Mouse (Mus musculus) urinary bladder, postnatal 25 days (tissue): ENCODE measurements around the gene Psmd2.

Experiments
- DNase-seq: peaks from one replicate; pipeline ENCODE4 v3.0.0; 2022; ENCODE audit warnings: low spot score

Psmd2 gene

GRCm38 (mm10) chr16:20651076-20651946 is at the start of gene Psmd2:
Gene Psmd2, plus strand, starts transcription at chr16:20651652.
- peak; percentile 99 for DNase-seq

DNA sequence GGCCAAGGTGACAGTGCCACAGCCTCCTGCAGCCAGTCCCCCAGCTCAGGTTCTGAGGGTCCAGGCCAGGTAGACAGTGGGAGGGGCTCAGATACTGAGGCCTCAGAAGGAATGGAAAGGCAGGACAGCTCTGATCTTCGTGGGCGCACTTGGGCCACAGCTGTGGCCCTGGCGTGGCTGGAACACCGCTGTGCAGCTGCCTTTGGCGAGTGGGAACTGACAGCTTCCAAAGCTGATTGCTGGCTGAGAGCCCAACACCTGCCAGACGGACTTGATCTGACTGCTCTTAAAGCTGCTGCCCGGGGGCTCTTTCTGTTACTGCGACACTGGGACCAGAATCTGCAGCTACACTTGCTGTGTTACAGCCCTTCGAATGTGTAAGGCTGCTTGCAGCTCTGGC is 46.7 kb upstream of the Psmd2 start:
- no peak for DNase-seq

DNA sequence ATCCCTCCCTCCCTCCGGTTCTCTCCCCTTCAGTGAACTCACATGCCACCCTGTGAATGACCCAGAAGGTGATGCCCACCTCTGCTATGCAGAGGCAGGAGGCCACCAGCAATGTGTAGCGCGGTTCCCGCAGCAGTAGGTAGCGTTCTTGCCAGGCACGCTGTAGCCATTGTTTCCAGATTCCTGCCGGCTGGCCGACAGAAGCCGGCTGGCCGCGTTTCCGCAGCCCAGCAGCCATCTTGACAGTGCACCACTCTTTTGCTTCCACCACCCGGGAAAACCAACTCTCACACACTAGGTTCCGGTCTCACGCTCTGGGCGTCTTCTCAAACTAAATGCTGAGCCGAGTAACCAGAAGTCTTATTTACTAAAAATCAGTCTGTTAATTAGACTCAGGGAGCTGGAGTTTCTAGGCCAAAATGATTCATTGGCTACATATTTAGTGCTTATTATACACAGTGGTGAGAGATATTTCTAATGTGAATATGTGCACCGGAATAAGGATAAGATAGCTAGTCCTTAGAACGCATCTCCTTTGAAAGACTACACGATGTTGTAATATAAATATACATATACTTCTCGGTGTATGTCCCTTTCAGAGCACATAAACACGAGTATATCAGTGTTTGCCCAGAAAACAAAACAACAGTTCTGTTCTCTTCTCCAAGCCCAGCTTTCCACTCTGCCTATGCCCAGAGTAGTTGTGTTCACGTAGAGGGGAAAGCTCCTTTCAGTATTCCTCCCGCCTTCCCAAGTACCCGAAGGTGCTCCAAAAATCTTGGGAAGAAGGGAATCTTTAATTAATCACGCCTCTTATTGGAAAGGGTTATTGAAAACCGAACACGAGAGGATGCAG is 40.7 kb upstream of the Psmd2 start:
- peak; percentile 69 for DNase-seq

DNA sequence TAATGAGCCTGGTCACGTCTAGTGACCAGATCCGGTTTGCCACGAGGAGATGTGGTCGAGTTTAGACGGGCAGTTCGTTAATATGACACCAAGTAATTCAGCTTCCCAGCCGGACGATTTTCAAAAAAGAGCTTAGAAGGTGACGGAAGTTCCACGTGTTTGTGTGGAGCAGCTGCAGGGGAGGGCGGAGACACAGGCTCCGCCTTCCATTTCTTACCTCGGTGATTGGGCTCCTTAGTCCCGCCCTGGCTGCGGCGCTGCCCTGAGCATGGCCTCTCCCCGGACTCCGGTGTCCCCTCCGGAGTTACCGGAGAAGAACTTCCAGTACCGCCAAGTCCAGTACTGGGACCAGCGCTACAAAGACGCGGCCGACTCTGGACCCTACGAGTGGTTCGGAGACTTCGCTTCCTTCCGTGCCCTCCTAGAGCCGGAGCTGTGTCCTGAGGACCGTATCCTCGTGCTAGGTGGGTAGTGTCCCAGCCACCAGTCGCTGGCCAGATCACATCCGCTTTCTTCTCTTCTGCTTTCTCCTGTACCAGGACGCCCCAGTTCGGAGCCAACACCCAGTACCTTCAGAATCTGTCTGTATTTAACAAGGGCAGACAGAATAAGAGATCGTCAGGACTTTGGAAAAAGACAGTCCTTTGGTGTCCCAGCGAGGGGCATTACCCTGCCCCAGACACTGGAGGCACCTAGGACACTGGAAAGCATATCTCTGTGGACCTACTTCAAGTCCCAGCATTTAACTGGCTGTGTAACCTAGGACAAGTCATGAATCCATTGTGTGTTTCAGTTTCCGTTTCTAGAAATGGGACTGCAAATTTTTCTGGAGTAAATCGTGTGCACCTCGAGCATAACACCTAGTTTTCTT is 39.9 kb upstream of the Psmd2 start, which contains the start of the genes Eef1akmt4, Gm49333 and Alg3:
Eef1akmt4 (plus strand) TSS at position 237 of the 871 bp plus-strand sequence.
Gm49333 (plus strand) TSS at position 254 of the 871 bp plus-strand sequence.
Alg3 (minus strand) TSS at position 379 of the 871 bp plus-strand sequence.
- DNase-seq, result peak; percentile 72

DNA sequence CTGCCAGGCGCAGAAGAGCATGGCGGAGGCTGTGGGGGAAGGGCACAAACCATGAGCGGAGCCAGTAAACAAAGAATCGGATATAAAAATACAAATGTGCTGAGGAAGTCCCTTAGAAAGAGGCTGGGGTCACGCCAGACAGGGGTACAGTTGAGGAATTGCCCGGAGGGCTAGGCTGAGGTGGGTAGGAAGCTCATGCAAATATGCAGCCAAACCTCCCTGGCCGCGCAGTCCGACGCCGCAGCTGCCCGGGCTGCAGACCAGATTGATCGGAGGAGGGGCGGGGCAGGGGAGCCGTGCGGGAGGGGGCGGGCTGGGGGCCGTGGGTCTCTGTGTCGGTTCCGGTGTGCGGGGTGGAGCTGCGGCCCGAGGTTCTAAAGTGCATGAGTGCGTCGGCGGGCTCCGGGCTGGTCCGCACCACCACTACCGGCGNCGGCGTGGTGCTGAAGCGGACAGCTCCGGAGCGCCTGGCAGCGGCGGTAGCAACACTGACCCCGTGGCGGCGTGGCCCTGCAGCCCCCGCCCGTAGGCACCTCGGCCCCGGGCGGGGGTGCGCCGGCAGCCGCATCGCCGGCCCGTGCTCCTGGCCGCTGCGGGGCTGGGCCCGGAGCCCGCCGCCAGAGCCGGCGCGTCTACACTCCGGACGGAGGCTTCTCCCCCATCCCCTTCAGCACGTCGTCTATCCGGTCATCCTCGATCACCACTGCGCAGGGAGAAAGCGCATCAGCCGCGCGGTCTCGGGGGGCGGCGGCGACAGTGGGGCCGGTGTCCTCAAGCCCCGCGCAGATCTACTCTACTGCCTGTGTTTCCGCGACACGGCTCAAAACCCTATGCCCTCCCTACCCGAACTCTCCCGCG is 31.7 kb upstream of the Psmd2 start:
- no peak for DNase-seq

DNA sequence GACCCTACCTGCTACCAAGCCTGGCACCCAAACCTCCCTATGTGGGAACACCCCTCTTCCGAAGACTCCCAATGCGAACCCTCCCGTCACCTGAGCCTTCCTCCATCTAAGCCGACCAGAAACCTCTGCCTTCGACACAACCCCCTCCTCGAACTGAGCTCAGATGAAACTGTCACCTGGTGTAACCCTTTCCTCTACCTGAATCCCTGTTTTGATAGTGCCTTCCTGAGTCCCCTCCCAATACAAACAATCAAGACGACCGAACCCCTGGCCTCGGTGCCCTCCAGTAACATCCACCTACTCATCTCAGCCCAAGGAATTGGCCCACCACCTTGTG is 31.1 kb upstream of the Psmd2 start:
- no peak for DNase-seq

DNA sequence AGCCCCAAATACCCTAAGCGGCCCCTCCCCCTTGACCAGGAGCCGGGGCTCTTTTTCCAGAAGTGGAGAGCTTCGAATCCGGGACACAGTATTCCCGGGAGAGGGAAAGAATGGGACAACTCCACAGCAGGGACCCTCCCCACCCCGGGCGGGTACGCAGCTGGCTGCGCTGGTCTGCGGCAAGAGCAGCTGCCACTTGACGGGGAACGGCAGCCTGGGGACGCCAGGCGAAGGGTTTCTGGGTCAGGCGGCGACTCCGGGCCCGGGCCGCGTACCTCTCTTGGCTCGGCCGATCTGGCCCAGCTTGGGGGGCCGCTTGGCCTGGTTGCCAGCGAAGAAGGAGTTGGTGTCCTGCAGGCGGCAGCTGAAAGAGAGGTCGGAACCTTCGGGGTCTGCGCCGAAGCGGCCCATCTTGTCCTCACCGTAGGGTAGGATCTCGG is 30.7 kb upstream of the Psmd2 start:
- no peak for DNase-seq

GRCm38 (mm10) chr16:20621191-20621990 is 30.1 kb upstream of the Psmd2 start, which contains the start of gene Camk2n2:
Gene Camk2n2, minus strand, starts transcription at chr16:20621287.
- DNase-seq, result peak; percentile 59

GRCm38 (mm10) chr16:20621991-20622685 is 29.3 kb upstream of the Psmd2 start:
- DNase-seq, result peak; percentile 58

DNA sequence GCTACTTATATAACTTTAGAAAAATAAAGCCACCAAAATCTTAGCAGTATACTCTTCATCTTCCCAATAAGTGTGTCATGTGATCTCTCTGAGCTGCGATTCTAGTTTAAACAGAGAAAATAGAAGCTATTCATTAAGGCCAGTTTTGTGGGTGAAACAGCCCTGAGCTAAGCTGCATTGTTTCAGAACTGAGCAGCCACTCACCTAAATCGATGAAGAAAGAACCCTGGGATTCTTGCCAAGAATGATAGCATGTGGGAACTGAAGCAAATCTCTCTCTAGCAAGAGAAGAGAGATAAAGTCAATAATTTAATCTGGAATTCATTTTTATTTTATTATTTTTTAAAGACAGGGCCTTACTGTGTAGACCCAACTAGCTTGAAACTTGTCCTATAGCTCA is 28.2 kb upstream of the Psmd2 start:
- no peak for DNase-seq

DNA sequence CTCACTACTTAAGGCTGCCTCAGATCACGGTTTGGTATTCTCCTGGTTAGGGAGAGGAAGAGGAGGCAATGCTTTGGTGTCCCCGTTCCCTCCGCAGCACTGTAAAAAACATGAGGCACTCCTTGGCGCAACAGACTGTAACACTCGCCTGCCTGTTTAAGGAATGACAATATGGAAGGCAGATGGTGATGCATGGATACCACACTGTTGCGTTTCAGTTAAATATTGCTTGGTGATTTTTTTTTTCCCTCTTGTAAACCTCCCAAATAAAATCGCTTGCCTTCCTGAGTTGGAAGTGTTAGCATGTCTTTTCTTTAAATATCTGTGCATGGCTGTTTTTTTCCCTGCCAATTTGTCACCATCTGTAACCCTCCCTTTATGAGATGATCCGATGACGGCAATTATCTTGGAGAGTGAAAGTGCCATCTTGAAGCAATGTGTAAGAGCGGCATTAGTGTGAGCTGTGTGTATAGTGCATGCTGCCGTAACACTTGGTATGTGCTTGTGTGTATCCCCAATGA is 22.5 kb upstream of the Psmd2 start:
- DNase-seq, result no peak

GRCm38 (mm10) chr16:20629731-20630634 is 21.5 kb upstream of the Psmd2 start, which contains the start of gene Ece2:
Gene Ece2, plus strand, starts transcription at chr16:20629828.
- no peak for DNase-seq

- no peak for DNase-seq
Measured at GRCm38 (mm10) chr16:20637410-20637809, 14.0 kb upstream of the Psmd2 start.

DNA sequence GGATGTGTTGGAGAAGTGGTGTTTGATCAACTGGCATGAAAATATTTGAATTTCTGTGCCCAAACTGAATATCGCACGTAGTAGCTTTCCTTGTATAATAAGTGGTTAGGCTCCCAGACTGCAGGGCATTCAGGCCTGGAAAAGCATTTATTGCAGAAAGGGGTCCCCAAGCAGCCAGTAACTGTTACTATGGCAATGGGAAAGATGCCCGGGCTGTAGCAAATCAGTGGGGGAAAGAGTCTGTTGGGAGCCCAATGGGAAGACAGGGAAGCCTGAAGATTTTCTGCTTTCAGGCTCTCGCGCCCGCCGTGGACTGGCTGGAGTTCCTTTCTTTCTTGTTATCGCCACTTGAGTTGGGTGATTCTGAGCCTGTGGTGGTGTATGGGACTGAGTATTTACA is 13.1 kb upstream of the Psmd2 start:
- DNase-seq, result no peak

GRCm38 (mm10) chr16:20642161-20642560 is 9.3 kb upstream of the Psmd2 start:
- peak; percentile 67 for DNase-seq

- DNase-seq, result no peak
Measured at GRCm38 (mm10) chr16:20643911-20644310, 7.5 kb upstream of the Psmd2 start.

DNA sequence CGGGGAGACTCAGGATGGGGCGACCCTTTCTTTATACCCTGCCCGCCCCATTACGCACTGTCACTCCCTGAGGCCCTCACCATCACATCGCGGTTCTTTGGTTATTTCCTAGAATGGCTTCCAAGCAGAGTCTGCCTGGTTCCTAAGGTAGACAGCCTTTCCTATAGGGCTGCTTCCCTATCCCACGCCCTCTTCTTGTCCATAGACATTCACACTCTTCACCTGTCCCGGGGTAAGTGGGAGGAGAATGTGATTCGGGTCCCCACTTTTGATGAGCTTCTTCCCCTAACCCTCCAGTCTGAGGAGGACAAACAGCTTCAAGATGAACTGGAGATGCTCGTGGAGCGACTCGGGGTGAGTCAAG is 477 bp downstream of the Psmd2 start:
- DNase-seq, result no peak

- DNase-seq, result no peak
Measured at GRCm38 (mm10) chr16:20653315-20653714, 1.9 kb downstream of the Psmd2 start.
